Mouse (Mus musculus) brain, embryonic 18.5 days (tissue): Measurements from ENCODE around the gene Tarsl2.

Experiments used
- DNase-seq: peaks from one replicate; pipeline ENCODE4 v3.0.0-alpha.2; 2012; ENCODE audit warnings: low read depth, low spot score

The Tarsl2 gene

DNA sequence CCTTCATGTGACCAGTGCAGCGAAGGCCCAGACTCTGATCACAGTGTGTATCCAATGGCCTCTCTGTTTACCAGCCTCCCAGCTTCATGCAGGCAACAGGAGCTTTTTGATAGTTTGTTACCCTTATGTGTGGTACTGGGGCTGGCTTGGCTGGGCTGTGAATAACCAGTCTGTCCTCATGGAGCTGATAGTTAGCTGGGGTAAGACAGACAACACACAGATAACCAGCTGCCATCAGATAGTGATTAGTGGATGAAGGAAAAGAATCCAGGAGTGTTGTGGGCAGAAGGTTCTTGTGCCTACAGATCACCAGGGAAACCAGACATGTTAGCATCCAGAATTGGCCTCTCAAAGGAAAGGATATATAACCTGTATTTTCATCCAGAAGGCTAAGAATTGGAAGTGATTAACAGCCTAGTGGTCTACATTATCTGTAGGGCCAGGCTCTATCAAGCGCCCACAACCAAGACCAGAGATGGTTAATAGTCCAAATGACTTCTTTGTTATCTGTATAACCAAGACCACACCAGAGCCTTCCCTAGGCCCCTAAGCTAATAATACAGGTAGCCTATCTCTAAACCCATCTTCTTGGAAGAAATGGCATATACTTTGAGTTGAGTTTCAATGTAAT, 12.9 kb downstream of the Tarsl2 start:
- no peak for DNase-seq

DNA sequence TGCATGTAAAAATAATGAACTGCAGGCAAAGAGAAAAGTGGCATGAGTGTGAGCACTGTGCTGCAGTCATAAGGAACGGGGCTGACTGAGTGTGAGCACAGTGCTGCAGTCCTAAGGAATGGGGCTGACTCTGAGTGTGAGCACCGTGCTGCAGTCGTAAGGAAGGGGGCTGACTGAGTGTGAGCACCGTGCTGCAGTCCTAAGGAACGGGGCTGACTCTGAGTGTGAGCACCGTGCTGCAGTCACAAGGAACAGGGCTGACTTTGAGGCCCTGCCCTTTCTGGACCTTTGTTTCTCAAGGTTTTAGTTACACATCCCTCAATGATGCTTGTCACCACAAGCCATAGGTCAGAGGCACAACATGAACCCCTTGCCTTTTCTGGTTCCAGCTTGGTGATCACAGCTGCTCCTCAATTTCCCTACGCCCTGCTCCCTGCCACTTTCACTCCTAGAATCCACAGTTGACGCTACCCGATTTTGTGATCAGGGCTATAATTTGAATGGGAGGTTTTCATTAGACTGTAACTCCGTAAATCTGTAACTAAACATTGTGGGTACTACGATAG, 18.6 kb downstream of the Tarsl2 start:
- no peak for DNase-seq

DNA sequence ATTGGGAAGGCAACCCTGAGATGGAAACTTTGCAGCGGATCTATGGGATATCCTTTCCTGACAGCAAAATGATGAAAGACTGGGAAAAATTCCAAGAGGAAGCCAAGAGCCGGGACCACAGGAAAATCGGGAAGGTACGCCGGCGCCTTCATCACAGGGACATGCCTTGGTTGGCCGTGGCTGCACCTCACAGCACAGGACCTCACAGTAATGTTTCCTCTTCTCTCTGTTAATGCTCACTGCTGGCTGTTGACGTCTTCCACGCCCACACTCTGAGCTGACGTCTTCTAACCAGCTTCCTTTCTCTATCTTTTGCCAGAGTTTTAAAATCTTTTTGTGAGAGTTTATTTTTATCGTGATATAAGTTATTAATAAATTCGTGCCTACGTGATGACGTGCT, 19.2 kb downstream of the Tarsl2 start:
- no peak for DNase-seq

DNA sequence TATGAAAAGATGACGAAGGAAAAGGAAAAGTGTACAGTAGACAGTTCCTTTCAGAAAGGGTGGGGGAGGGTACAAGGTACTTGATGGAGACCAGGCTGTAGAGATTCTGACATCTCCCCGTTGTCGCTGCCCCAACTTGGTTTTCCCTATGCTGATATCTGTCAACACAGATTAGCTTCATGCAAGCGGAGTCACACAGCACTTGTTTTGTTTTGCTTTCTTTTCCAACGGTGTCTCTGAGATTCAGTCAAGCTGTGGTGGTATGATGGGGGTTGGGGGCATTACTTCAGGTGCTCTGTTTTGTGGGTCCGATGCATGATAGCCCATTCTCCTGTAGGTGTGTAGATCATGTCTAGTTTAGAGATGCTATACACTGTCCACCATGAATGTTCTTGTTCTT, 22.8 kb downstream of the Tarsl2 start:
- DNase-seq: no peak

- no peak for DNase-seq
Observed at GRCm38 (mm10) chr7:65678050-65678449, 33.4 kb downstream of the Tarsl2 start.

GRCm38 (mm10) chr7:65678900-65679595, 34.4 kb downstream of the Tarsl2 start:
- DNase-seq: no peak

DNA sequence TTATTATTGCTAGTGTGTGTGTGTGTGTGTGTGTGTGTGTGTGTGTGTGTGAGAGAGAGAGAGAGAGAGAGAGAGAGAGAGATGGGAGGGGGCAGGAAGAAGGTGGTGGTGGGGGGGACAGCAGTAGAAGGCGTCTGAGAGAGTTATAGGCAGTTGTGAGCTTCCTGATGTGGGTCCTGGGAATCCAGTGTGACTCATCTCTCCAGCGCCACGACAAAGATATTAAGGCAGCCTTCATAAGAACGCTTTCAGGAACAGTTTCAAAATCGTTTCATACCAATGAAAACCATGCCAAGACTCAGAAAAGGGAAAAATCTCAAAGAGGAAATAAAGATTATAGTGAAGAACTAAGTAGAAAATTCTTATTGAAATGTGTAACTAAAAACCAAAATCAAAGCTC, 36.5 kb downstream of the Tarsl2 start:
- DNase-seq: no peak

DNA sequence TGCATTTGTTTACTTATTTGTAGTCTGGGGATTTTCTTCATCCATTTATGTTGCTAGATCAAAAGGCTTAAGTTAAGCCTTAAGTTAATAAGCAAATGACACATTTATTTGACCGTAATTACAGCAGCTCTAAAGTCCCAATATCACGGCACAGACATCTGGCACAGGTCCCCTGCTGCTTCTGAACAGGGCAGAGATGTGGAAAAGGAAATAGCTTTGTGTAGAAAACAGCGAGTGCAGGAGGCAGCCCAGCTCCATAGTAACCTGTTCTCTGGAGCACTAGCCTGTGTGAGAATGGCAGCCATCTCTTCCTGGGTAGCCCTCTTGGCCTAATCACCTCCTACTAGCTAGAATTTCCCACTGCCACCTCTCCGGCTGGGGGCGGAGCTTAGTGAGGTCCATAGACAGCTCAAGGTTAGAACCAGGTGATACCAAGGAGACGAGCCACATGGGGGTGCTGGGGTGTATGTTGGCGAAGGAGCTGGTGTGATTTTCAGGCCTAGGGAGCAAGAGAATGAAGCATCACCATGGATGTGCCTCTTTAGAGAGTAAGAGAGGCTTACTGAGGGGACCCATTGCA, 39.6 kb downstream of the Tarsl2 start:
- DNase-seq: no peak

DNA sequence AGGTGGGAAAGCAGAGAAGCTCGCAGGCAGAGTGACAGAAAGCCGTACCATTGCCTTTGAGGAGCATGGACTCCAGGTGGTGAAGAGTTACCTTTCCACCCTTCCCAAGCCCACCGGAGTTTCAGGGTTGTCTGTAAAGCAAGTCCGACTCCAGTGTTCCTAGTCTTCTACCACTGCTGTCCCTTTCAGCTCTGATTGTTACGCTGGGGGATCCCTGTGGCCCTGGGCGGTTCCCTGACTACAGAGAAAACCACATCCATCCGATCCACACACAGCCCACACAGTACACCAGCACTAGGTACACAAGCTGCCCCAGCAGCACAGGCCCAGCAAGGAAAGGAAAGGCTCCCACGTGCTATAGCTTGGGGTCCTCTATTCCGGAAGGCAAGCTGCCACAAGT, 42.0 kb downstream of the Tarsl2 start:
- no peak for DNase-seq

GRCm38 (mm10) chr7:65690869-65691268, 46.2 kb downstream of the Tarsl2 start, which contains the start of gene Tm2d3:
Gene Tm2d3 (plus strand): TSS chr7:65691169.
- DNase-seq: no peak

DNA sequence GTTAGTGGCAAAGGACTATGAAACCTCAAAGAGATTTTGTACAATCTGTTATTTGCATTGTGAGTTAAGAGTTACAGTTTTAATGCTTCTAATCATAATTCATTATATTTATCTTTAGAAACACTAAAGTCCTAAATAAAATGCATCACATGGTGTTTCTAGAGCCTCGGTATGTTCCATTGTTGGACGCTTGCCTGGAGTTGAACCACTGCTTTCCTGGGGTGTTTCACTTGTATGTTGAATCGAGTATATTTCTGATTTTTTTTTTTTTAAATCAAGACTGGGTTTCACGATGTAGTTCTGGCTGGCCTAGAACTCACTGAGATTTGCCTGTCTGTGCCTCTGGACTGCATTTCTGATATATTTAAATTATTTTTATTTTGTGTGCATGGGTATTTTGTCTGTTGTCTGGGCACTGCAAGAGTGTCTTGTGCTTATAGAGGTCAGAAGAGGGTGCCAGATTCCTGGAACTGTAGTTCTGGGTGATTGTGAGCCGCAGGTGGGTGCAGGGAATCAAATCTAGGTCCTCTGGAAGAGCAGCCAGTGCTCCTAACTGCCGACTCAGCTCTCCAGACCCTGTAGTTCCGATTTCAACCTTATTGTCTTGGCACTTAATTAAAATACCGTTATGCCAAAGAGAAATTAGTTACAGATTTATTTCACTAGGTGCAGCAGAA, 47.4 kb downstream of the Tarsl2 start:
- DNase-seq: no peak

DNA sequence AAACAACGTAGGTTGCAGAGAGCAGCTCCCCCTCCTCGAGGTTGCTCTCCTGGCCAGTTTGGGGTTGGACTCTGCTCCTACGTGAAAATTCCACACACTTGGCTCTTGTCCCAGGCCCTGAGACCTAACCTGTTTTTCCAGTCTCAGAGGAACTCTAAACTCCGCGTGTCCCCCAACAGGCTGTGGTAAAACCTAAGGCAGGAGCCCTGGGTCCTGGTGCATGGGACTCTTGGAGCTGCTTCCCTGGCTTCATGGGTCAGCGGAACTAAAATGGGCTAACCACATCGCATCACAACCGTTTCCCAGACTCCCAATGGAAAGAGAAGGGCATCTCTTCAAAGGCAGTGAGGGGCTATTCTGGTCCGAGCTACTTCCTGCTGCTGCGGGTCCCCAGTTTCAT, 48.2 kb downstream of the Tarsl2 start:
- DNase-seq: peak; percentile 16

DNA sequence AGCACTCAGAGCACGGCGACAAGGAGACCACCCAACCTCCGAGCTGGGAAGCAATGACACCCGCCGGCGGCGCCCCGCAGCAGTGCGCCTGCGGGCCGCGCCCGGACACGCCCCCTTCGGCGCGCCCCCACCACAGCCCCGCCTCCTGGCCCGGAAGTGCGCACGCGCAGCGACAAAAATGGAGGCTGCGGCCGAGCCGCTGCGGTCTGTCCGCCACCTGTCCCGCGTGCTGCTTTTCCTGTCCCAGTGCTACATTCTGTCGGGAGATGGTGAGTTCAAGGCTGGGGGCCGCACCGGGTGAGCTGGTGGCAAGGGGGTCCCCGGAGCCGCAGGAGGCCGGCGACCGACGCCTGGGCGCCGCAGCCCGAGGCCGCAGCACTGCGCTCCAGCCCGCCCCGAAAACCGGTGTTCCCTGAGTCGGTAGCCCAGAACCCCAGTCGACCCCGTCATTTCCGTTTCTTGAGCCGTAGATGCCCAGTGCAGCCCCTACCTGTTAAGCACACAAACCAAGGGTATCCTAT, 48.7 kb downstream of the Tarsl2 start:
- DNase-seq: peak; percentile 74

GRCm38 (mm10) chr7:65696450-65696849, 51.8 kb downstream of the Tarsl2 start:
- DNase-seq: no peak

DNA sequence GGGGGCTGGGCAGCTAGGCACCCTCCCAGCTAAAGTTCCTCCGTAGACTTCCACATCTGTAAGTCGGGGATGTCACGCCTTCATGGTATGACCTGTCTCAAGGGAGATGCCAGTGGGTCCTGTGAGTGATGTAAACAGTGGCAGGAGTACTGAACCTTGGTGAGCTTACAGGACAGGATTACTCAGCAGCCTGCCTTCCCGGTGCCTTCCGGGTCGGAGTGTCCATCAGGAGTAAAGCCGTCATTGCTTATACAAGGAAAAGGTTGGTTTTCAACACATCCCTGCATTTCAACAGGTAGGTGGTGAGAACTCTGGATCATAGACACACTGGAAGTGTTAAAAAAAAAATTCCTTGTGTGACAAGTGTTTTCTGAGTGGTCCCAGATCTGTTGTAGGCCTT, 57.4 kb downstream of the Tarsl2 start:
- DNase-seq: no peak

- peak; percentile 37 for DNase-seq
Observed at GRCm38 (mm10) chr7:65704818-65705242, 60.1 kb downstream of the Tarsl2 start.

DNA sequence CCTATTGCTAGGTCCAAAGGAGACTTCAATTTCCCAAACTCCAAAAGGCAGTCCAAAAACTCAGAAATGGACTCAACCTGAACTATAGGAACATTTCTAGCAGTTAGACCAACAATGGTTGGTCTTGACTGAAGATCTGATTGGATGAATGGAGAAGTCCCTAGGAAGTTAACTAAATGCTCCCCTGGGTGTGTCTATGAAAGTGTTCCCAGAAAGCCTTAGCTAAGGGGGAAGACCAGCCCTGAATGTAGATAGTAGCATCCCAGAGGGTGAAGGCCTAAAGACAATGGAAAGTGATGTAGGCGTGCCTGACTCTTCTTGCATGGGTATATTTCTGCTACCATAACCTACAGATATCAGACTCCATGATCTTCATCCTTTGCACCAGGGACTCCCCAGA, 63.8 kb downstream of the Tarsl2 start:
- DNase-seq: no peak

DNA sequence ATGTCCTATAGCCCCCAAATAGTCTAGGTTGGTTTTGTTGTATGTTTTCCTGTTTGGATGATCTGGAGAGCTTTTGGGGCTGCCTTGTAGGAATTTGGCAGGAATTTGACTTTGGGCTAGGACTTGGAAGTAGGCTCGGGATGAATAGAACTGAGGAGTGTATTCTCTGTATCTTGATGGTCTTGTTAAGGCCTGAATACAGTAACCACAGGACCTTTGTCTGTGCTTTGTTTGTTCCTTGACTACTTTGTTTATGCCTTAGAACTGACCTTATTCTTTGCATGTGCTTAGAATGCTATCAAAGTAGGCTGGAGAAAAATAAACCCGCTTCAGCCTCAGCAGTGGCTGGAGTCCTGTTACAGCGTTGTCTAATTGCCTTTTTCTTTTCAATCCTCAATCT, 65.6 kb downstream of the Tarsl2 start:
- no peak for DNase-seq

DNA sequence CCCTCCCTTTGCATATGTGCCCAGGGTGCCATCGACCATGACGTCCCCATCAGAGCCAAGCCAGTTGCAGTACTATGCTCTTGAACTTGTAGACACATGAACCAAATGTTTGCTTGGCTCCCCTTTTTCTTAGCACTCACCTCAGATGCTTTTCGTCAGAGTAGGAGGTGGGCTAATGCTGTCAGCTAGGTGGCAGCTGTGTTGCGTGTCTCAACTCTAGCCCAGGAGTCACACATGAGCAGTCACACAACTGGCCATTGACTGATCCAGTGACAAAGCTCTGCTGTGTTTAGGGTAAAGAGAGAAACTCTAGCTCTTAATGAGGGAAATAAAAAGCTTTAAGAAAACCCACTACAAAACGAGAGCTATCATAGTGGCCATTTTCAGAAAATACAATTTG, 69.1 kb downstream of the Tarsl2 start:
- DNase-seq: no peak

GRCm38 (mm10) chr7:65714304-65714703, 69.6 kb downstream of the Tarsl2 start:
- DNase-seq: no peak

- no peak for DNase-seq
Observed at GRCm38 (mm10) chr7:65734024-65734423, 89.3 kb downstream of the Tarsl2 start.

DNA sequence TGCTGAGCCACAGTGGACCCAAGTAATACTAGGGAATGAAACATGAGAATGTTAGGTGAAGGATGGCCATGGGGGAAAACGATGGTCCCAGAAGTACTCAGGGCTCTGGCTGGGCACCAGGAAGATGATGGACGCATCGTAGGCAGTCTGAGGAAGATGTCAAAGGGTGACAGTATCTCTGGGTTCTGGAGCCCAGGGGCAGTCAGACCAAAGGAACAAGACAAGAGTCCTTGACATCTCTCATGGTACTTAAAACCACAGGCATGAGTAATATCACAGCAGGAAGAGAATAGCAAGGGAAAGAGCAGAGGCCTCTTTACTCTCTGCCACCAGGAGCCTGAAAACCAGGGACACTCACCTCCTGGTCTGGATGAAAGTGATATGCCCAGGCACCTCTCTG, 90.6 kb downstream of the Tarsl2 start:
- DNase-seq: no peak
